Mouse (Mus musculus) CH12F3 (cell line): ENCODE data around the gene Olfr1320.
"Not testable (repeated sequence)": the region's sequence is repeated elsewhere in the genome, so short reads cannot be mapped to it uniquely, and the experiment has no call there.

Source experiments
- in situ Hi-C: fragments of 300-500 bp; cut with MboI; formaldehyde crosslinking; loops from 2 replicates; pipeline ENCODE4 v1.14.3; 2020; ENCODE audit warnings: low sequenced_read_pairs

The Olfr1320 gene

DNA sequence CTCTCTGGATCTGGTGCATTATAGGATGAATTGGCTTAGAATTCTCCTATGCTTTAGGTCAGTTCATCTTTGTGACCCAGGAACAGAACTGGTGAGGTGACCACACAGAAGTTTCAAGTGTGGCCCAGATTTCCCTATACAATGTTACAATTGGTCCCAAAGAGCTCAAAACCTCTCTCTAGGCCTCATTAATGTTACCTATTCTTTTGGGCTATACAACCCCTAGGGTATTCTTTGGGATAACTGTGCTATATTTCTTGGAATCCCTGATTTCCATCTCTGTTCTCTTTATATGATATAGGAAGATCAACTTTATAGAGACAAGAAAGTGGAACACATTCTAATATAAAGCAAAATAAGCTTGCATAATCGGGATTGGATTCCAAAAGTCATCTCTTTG is at the start of gene Olfr1320:
Gene Olfr1320 (plus strand): TSS at position 301 of the 400 bp plus-strand sequence.
- in situ Hi-C loops, result no loop called here

DNA sequence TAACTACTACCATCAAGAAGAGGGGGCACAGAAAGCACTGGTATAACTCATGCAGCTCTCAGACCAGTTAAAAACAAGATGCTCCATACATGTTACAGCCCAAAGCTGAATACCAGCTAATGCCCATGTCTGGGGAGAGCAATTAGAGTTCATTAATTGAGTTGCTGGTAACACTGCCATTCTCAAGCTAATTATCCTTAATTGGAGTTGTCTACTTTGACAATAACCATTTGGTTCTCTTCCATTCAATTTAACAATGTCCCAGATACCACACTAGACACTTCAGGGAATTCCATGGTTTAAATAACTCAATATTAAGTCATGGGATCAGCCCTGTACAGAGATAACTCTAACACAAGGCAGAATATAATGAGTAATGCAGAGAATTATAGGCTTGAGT is 44.6 kb upstream of the Olfr1320 start:
- in situ Hi-C loops, result no loop called here

DNA sequence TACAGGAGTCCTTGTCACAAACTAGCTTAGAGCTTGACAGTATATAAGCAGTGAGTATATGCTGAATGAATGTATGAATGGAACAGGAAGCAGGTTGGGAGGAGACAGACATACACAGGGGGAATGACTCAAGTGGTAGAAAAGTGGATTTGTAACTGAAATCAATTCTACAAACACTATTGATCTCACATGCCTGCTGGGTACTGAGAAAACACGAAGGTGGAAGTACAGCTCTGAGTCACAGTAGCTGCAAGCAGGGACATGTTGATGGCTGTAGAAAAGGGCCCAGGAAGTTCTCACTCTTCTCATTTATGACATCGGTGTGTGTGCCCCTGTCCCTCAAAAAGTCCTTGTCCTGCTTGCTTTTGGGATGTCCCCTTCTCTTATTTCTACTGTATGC is 40.9 kb upstream of the Olfr1320 start:
- in situ Hi-C loops, result no loop called here

DNA sequence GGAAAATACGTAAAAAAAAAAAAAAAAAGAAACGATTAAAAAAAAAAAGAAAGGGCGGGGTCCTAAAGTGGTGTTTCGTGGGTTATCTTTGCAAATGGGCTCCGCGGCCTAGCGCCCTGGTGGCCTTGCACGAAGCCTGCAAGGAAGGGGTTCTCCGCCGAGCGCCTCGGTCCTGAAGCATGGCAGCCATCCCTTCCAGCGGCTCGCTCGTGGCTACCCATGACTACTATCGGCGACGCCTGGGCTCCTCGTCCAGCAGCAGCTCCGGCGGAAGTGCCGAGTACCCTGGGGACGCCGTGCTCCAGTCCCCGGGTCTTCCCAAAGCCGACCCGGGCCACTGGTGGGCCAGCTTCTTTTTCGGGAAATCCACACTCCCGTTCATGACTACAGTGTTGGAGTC is 11.4 kb upstream of the Olfr1320 start:
- in situ Hi-C loops, result not testable (repeated sequence)
